Mouse (Mus musculus) stomach, embryonic 14.5 days (tissue): ENCODE results near the gene Ces2b. TPM values are rescaled to one million over a fixed set of nuclear protein-coding genes. Genes with fewer than 3 reads are reported as not detected.

Experiments
- ATAC-seq: fragments of 200-750 bp; cut with Nextera tagmentation; 2 replicates; pipeline ENCODE4 v1.8.0; 2017; ENCODE audit warnings: low read depth, moderate TSS enrichment; ENCODE audit not compliant: insufficient number of reproducible peaks, insufficient read depth, low FRiP score
- H3K27ac ChIP-seq: fragments of 300-500 bp; sonication (generic); 2 replicates; pipeline ENCODE4 v1.5.1; 2014; ENCODE audit warnings: mild to moderate bottlenecking, low read length, moderate library complexity, mixed read lengths
- H3K27me3 ChIP-seq: fragments of 300-500 bp; sonication (generic); 2 replicates; pipeline ENCODE4 v1.6.1; 2014; ENCODE audit warnings: low read length, control low read depth, mixed read lengths; ENCODE audit not compliant: control insufficient read depth, insufficient read depth
- H3K36me3 ChIP-seq: fragments of 300-500 bp; sonication (generic); 2 replicates; pipeline ENCODE4 v1.6.1; 2014; ENCODE audit warnings: mild to moderate bottlenecking, control low read depth, low read length, moderate library complexity, mixed read lengths; ENCODE audit not compliant: control insufficient read depth, insufficient read depth
- H3K4me1 ChIP-seq: fragments of 300-500 bp; sonication (generic); 2 replicates; pipeline ENCODE4 v1.6.1; 2014; ENCODE audit warnings: low read length, control low read depth, mixed read lengths; ENCODE audit not compliant: control insufficient read depth, insufficient read depth
- H3K4me2 ChIP-seq: fragments of 300-500 bp; sonication (generic); replicated peaks from 2 replicates; pipeline ENCODE4 v1.6.1; 2014; ENCODE audit warnings: low read depth, low read length, control low read depth
- H3K4me3 ChIP-seq: fragments of 300-500 bp; sonication (generic); 2 replicates; pipeline ENCODE4 v1.5.1; 2014; ENCODE audit warnings: low read depth, low read length, control low read depth
- H3K9ac ChIP-seq: fragments of 300-500 bp; sonication (generic); replicated peaks from 2 replicates; pipeline ENCODE4 v1.6.1; 2014; ENCODE audit warnings: low read depth, mild to moderate bottlenecking, control low read depth, low read length, moderate library complexity, mixed read lengths
- H3K9me3 ChIP-seq: fragments of 300-500 bp; sonication (generic); 2 replicates; pipeline ENCODE4 v1.6.1; 2016; ENCODE audit warnings: low read depth, low read length, control low read depth; ENCODE audit not compliant: control insufficient read depth
- WGBS: fragments of 180-500 bp; shearing (Covaris S2); extraction: QIAGEN DNeasy Blood & Tissue Kit; methylation state at CpG from one replicate; pipeline ENCODE4 v1.1.7; 2014; 5-methylcytosine and 5-hydroxymethylcytosine counted together
- polyA plus RNA-seq: library from polyadenylated mRNA; unstranded; fragments of >200 nt; fragmentation: Nextera tagmentation; extraction: Ambion mirVana; gene quantifications from 2 replicates; pipeline ENCODE4 v1.2.1, GENCODE M21; 2014

The Ces2b gene
- 0.38 and 0.46 TPM in 2 replicates for polyA plus RNA-seq

GRCm38 (mm10) chr8:104831440-104831839 is at the start of gene Ces2b:
TSS of gene Ces2b (plus strand) at chr8:104831572.
- WGBS: 49% methylated on average over 5 of the region's 5 CpGs
- no peaks in the 10 kb centered on the region for H3K36me3 ChIP-seq
- H3K27ac ChIP-seq: no peak within 1 kb of the TSS
- H3K9me3 ChIP-seq: no peaks in the 10 kb centered on the region
- ATAC-seq: no peak
- H3K4me3 ChIP-seq: no peak within 1 kb of the TSS
- H3K27me3 ChIP-seq: no peaks in the 10 kb centered on the region
- no peaks in the 10 kb centered on the region for H3K4me1 ChIP-seq
- H3K4me2 ChIP-seq: no peak within 1 kb of the TSS
- no peak within 1 kb of the TSS for H3K9ac ChIP-seq

- Histone ChIP-seq H3K9ac (no peak overlapping the region), H3K4me1 (no peaks in the 10 kb centered on the region), H3K27ac (no peak overlapping the region), H3K4me2 (no peak overlapping the region), H3K27me3 (no peaks in the 10 kb centered on the region), H3K36me3 (no peaks in the 10 kb centered on the region), H3K4me3 (no peak overlapping the region), H3K9me3 (no peaks in the 10 kb centered on the region)
- 63% methylated on average over 1 of the region's 1 CpGs for WGBS
- no peak for ATAC-seq
Measured at GRCm38 (mm10) chr8:104787049-104787448, 44.3 kb upstream of the Ces2b start.

- H3K27ac ChIP-seq: no peak overlapping the region
- WGBS: 81% methylated on average over 2 of the region's 2 CpGs
- H3K27me3 ChIP-seq: no peaks in the 10 kb centered on the region
- H3K4me1 ChIP-seq: no peaks in the 10 kb centered on the region
- H3K9ac ChIP-seq: no peak overlapping the region
- ATAC-seq: no peak
- no peak overlapping the region for H3K4me2 ChIP-seq
- H3K4me3 ChIP-seq: no peak overlapping the region
- no peaks in the 10 kb centered on the region for H3K9me3 ChIP-seq
- no peaks in the 10 kb centered on the region for H3K36me3 ChIP-seq
Measured at GRCm38 (mm10) chr8:104788929-104789328, 42.4 kb upstream of the Ces2b start.

- H3K4me1 ChIP-seq: no peaks in the 10 kb centered on the region
- H3K27ac ChIP-seq: no peak overlapping the region
- H3K27me3 ChIP-seq: no peaks in the 10 kb centered on the region
- H3K4me2 ChIP-seq: no peak overlapping the region
- no peaks in the 10 kb centered on the region for H3K36me3 ChIP-seq
- no peak overlapping the region for H3K4me3 ChIP-seq
- no peak for ATAC-seq
- WGBS: 49% methylated on average over 3 of the region's 3 CpGs
- no peak overlapping the region for H3K9ac ChIP-seq
- no peaks in the 10 kb centered on the region for H3K9me3 ChIP-seq
Measured at GRCm38 (mm10) chr8:104789886-104790680, 41.3 kb upstream of the Ces2b start.

GRCm38 (mm10) chr8:104799385-104799784 is 32.0 kb upstream of the Ces2b start:
- Histone ChIP-seq H3K4me2 (no peak overlapping the region), H3K4me1 (no peaks in the 10 kb centered on the region), H3K36me3 (no peaks in the 10 kb centered on the region), H3K27me3 (no peaks in the 10 kb centered on the region), H3K27ac (no peak overlapping the region), H3K9me3 (no peaks in the 10 kb centered on the region), H3K9ac (no peak overlapping the region), H3K4me3 (no peak overlapping the region)
- WGBS: 92% methylated on average over 1 of the region's 1 CpGs
- ATAC-seq: no peak

DNA sequence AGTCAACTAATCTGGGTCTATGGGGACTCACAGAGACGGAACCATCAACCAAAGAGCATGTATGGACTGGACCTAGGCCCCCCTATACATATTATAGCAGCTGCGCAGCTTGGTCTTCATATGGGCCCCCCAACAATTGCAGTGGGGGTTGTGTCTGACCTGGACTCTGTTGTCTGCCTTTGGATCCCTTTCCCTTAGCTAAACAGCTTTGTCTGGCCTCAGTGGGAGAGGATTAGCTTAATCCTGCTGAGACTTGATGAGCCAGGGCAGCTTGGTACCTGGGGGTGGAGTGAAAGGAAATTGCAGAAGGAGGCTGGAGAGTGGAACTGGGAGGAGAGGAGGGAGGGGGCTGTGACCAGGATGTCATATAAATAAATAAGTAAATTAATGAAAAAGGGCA is 25.2 kb upstream of the Ces2b start:
- ATAC-seq: no peak
- Histone ChIP-seq H3K4me1 (no peaks in the 10 kb centered on the region), H3K27me3 (no peaks in the 10 kb centered on the region), H3K9ac (no peak overlapping the region), H3K4me3 (no peak overlapping the region), H3K9me3 (no peaks in the 10 kb centered on the region), H3K27ac (no peak overlapping the region), H3K4me2 (no peak overlapping the region), H3K36me3 (no peaks in the 10 kb centered on the region)
- 29% methylated on average over 2 of the region's 2 CpGs for WGBS

DNA sequence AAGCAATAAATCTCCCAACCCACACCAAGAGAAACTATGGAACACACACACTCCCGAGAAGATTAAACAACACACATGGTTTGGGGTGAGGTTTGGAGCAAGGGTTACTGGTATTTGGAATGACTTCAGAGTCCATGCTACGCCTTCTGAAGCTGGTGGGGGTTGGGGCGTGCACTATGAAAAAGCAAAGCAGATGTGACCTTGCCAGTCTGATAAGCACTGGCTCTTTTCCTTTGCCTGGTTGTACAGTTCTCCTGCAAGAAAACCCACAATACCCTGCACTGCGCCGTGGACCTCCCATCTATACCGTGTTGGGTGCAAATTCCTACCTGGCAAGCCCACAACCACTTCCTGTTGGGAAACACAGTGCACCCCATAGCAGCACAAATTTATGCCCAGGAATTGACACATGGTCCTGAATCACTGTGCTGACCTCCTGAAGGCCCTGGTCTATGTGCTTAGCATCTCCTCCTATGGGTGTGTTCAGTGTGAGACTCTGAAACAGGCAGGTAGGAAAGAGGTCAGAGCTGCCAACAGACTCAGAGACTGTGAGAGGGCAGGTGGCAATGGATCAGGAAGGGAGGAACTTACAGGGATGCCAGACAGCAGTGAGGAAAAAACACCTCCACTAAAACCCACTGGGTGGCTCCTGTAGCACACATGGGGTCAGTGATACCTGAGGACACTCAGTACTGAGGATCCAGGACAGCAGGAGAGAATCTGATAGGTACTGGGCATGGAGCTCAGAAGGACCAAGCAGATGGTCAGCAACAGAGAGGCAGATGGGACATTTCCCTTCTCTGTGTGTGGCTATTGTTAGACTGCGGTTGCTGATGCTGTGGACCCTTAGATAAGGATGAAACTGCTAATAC is 22.6 kb upstream of the Ces2b start:
- no peak overlapping the region for H3K4me2 ChIP-seq
- WGBS: 77% methylated on average over 7 of the region's 7 CpGs
- no peaks in the 10 kb centered on the region for H3K27me3 ChIP-seq
- no peaks in the 10 kb centered on the region for H3K36me3 ChIP-seq
- no peak for ATAC-seq
- no peak overlapping the region for H3K9ac ChIP-seq
- no peaks in the 10 kb centered on the region for H3K4me1 ChIP-seq
- H3K27ac ChIP-seq: no peak overlapping the region
- H3K9me3 ChIP-seq: no peaks in the 10 kb centered on the region
- H3K4me3 ChIP-seq: no peak overlapping the region

DNA sequence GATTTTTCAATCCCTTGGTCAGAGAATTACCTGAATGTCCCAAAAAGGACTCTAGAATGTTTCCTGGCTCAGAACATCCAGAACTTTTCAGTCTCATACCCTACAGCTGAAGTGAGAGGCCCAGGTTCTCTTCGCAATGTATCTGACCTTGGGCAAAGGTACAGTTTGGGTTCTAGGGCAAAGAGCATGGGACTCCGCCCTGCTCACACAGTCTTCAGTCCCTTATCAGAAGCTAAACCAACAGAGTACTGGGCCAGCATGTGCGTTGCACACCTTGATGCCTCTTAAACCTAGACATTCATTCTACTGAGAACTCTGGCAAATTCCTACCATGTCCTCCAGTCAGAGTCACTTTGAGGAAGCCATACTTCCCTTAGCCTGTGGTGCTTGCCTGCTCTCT is 21.9 kb upstream of the Ces2b start:
- Histone ChIP-seq H3K9me3 (no peaks in the 10 kb centered on the region), H3K27me3 (no peaks in the 10 kb centered on the region), H3K27ac (no peak overlapping the region), H3K4me3 (no peak overlapping the region), H3K36me3 (no peaks in the 10 kb centered on the region), H3K9ac (no peak overlapping the region), H3K4me2 (no peak overlapping the region), H3K4me1 (no peaks in the 10 kb centered on the region)
- ATAC-seq: no peak
- 83% methylated on average over 3 of the region's 3 CpGs for WGBS
